Mouse (Mus musculus): ENCODE measurements at regions not wholly inside any gene's neighbourhood (a gene's known extent, or its start where the extent isn't known, plus 50 kb on each side); places are given as distances from the start of the nearest gene placed in this dataset.

DNA sequence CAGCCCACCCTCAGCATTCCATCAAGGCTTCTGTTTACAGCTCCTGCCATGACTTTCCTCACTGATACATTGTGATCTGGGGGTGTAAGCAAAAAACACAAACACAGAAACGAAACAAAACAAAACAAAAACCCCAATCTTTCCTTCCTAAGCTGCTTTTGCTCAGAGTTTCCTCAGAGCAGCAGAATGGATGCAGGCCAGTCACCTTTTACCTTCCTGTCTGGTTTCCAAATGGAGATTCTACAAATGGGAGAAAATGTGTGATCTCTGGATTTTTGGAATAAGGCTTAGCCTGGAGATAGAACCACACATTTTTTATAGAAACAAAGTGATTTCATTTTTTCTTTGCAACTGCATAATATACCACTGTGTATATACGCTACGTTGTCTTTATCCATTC is 204.8 kb downstream of the Plk2 start:
- no peak overlapping the region for H3K4me3 ChIP-seq (ENCODE audit: low read length)
- H3K27ac ChIP-seq (ENCODE audit: low read depth, low read length): no peak overlapping the region
- H3K4me1 ChIP-seq (ENCODE audit: control insufficient read depth, insufficient read depth, low read length): no peaks in the 10 kb centered on the region
- H3K27me3 ChIP-seq (ENCODE audit: control insufficient read depth, insufficient read depth, low read length): no peaks in the 10 kb centered on the region
- H3K4me2 ChIP-seq (replicated peaks; ENCODE audit: low read depth, low read length): no peak overlapping the region
- no peak for ATAC-seq (ENCODE audit: low FRiP score, low TSS enrichment)
- no peaks in the 10 kb centered on the region for H3K36me3 ChIP-seq (ENCODE audit: control insufficient read depth, insufficient read depth, low read length)
- WGBS: 81% methylated on average over 3 of the region's 3 CpGs
- H3K9ac ChIP-seq (ENCODE audit: low read depth, low read length): no peak overlapping the region
- no peaks in the 10 kb centered on the region for H3K9me3 ChIP-seq (ENCODE audit: control insufficient read depth, low read length)

DNA sequence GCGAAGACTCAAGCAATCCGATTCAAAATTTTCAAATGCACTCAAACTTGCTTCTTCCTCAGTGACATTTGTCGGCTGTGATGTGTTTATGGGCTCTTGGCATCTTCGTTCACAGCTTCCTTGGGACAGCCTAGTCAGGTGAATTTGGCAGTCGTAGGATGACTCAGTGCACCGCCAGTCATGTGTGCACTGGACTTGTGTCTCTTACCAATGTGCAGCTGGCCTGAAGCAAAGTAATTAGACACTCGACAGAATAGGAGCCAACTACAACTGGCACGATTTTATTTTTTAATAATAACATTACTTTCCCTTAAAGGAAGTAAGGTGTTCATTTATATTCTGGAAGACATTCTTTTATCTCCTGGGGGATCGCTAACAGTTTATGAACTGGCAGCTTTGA is 205.5 kb downstream of the Plk2 start:
- no peak for ATAC-seq (ENCODE audit: low FRiP score, low TSS enrichment)
- no peaks in the 10 kb centered on the region for H3K27me3 ChIP-seq (ENCODE audit: control insufficient read depth, insufficient read depth, low read length)
- no peaks in the 10 kb centered on the region for H3K36me3 ChIP-seq (ENCODE audit: control insufficient read depth, insufficient read depth, low read length)
- 74% methylated on average over 9 of the region's 9 CpGs for WGBS
- H3K9me3 ChIP-seq (ENCODE audit: control insufficient read depth, low read length): no peaks in the 10 kb centered on the region
- H3K9ac ChIP-seq (ENCODE audit: low read depth, low read length): no peak overlapping the region
- H3K4me2 ChIP-seq (replicated peaks; ENCODE audit: low read depth, low read length): no peak overlapping the region
- no peak overlapping the region for H3K4me3 ChIP-seq (ENCODE audit: low read length)
- no peaks in the 10 kb centered on the region for H3K4me1 ChIP-seq (ENCODE audit: control insufficient read depth, insufficient read depth, low read length)
- no peak overlapping the region for H3K27ac ChIP-seq (ENCODE audit: low read depth, low read length)

DNA sequence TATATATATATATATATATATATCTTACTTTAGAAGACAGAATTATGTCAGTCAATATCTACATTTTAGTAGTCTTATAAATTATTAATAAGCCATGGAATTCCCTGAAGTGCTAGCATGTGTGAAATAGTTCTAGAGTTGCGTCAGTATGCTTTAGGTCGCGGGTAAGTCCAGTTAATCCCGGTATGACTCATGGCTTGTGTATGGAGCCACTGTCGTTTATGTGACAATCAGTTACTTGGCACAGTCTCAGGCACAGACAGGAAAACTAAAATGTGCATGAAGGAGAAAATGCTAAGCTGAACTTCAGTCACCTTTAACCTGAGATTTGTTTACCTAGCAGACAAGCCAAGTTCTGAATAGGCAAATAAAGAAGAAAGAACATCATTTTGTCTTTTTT is 206.5 kb downstream of the Plk2 start:
- ATAC-seq (ENCODE audit: low FRiP score, low TSS enrichment): no peak
- WGBS: 47% methylated on average over 5 of the region's 5 CpGs
- no peak overlapping the region for H3K9ac ChIP-seq (ENCODE audit: low read depth, low read length)
- H3K4me1 ChIP-seq (ENCODE audit: control insufficient read depth, insufficient read depth, low read length): no peaks in the 10 kb centered on the region
- no peak overlapping the region for H3K27ac ChIP-seq (ENCODE audit: low read depth, low read length)
- H3K27me3 ChIP-seq (ENCODE audit: control insufficient read depth, insufficient read depth, low read length): no peaks in the 10 kb centered on the region
- no peaks in the 10 kb centered on the region for H3K9me3 ChIP-seq (ENCODE audit: control insufficient read depth, low read length)
- H3K4me2 ChIP-seq (replicated peaks; ENCODE audit: low read depth, low read length): no peak overlapping the region
- H3K4me3 ChIP-seq (ENCODE audit: low read length): no peak overlapping the region
- no peaks in the 10 kb centered on the region for H3K36me3 ChIP-seq (ENCODE audit: control insufficient read depth, insufficient read depth, low read length)

DNA sequence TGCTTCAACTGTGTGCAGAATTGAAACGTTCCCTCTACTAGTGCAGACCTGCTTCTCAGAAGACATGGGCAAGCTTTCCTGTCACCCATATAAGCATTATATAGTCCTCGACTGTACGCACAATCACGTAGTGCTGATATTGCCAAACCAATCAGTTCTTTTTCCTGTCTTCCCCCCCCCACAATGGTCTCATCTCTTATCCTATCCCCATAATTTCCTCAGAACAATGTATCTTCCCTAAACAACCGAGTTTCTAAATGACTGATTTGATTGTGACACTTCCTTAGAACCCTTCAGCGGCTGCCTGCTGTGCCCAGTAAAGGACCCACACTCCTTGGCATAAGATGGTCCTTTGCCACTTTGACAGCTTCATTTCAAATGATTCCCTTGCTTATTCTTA is 207.0 kb downstream of the Plk2 start:
- Histone ChIP-seq H3K9ac (ENCODE audit: low read depth, low read length) (no peak overlapping the region), H3K9me3 (ENCODE audit: control insufficient read depth, low read length) (no peaks in the 10 kb centered on the region), H3K4me2 (replicated peaks; ENCODE audit: low read depth, low read length) (no peak overlapping the region), H3K4me1 (ENCODE audit: control insufficient read depth, insufficient read depth, low read length) (no peaks in the 10 kb centered on the region), H3K4me3 (ENCODE audit: low read length) (no peak overlapping the region), H3K27ac (ENCODE audit: low read depth, low read length) (no peak overlapping the region), H3K36me3 (ENCODE audit: control insufficient read depth, insufficient read depth, low read length) (no peaks in the 10 kb centered on the region), H3K27me3 (ENCODE audit: control insufficient read depth, insufficient read depth, low read length) (no peaks in the 10 kb centered on the region)
- no peak for ATAC-seq (ENCODE audit: low FRiP score, low TSS enrichment)
- 77% methylated on average over 6 of the region's 6 CpGs for WGBS

DNA sequence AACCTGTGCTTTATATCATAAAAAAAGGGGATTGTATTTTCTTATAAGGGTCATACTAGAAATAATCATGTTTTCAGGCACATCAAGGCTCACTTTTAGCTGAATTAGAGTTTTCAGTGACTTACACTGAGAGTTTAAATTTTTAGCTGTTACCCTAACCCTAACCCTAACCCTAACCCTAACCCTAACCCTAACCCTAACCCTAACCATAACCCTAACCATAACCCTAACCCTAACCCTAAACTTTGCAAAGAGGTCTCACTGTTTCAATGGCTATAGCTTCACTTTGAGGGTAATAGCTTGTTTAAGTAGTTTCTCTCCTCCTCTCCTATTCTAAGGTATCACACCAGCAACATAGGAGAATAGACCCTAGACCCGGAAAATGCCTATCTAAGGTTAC is 208.0 kb downstream of the Plk2 start:
- ATAC-seq (ENCODE audit: low FRiP score, low TSS enrichment): no peak
- no peaks in the 10 kb centered on the region for H3K9me3 ChIP-seq (ENCODE audit: control insufficient read depth, low read length)
- H3K27me3 ChIP-seq (ENCODE audit: control insufficient read depth, insufficient read depth, low read length): no peaks in the 10 kb centered on the region
- H3K4me1 ChIP-seq (ENCODE audit: control insufficient read depth, insufficient read depth, low read length): no peaks in the 10 kb centered on the region
- no peaks in the 10 kb centered on the region for H3K36me3 ChIP-seq (ENCODE audit: control insufficient read depth, insufficient read depth, low read length)
- H3K9ac ChIP-seq (ENCODE audit: low read depth, low read length): no peak overlapping the region
- H3K27ac ChIP-seq (ENCODE audit: low read depth, low read length): no peak overlapping the region
- WGBS: 100% methylated on average over 1 of the region's 1 CpGs
- H3K4me3 ChIP-seq (ENCODE audit: low read length): no peak overlapping the region
- H3K4me2 ChIP-seq (replicated peaks; ENCODE audit: low read depth, low read length): no peak overlapping the region

DNA sequence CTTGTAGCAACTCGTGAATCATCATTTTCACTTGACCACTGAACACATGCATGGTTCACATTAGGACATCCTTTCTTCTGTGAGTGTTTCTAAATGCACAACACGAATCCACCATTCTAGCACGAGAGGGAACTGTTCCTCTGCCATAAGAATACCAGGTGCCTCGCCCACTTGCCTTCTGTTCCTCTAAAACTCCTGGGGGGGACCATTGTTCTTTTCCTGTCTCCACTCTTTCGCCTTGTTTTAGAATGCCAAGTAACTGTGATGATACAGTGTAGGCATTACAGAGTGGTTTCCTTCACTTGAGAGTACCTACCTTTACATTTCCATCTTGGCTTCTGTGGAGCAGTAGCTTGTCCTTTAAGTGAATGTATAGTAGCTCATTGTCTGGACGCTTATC is 224.2 kb downstream of the Plk2 start:
- H3K4me2 ChIP-seq (replicated peaks; ENCODE audit: low read depth, low read length): no peak overlapping the region
- no peaks in the 10 kb centered on the region for H3K36me3 ChIP-seq (ENCODE audit: control insufficient read depth, insufficient read depth, low read length)
- no peak for ATAC-seq (ENCODE audit: low FRiP score, low TSS enrichment)
- no peaks in the 10 kb centered on the region for H3K4me1 ChIP-seq (ENCODE audit: control insufficient read depth, insufficient read depth, low read length)
- 88% methylated on average over 6 of the region's 6 CpGs for WGBS
- H3K27ac ChIP-seq (ENCODE audit: low read depth, low read length): no peak overlapping the region
- H3K9me3 ChIP-seq (ENCODE audit: control insufficient read depth, low read length): no peaks in the 10 kb centered on the region
- H3K4me3 ChIP-seq (ENCODE audit: low read length): no peak overlapping the region
- no peaks in the 10 kb centered on the region for H3K27me3 ChIP-seq (ENCODE audit: control insufficient read depth, insufficient read depth, low read length)
- no peak overlapping the region for H3K9ac ChIP-seq (ENCODE audit: low read depth, low read length)

DNA sequence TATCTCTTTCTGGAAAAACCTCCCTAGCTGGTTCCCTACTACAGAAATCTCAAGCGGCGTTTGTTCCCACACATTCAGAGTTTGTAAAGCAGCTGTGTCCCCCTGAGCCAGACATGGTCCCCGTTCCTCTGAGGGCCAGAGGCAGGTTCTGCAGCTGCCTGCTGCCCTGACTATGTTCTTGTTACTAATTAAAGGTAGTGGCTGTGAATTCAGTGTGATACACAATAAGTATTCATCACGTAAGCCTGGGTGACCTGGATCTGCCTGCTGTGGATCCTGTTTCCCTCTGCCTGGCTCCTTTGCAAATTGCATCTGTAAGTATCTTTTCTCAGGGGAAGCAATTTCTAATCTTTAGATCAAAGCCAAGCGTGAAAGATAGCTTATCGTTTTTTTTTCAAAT is 232.3 kb downstream of the Plk2 start:
- Histone ChIP-seq H3K4me3 (ENCODE audit: low read length) (no peak overlapping the region), H3K4me1 (ENCODE audit: control insufficient read depth, insufficient read depth, low read length) (no peaks in the 10 kb centered on the region), H3K27me3 (ENCODE audit: control insufficient read depth, insufficient read depth, low read length) (no peaks in the 10 kb centered on the region), H3K9me3 (ENCODE audit: control insufficient read depth, low read length) (no peaks in the 10 kb centered on the region), H3K4me2 (replicated peaks; ENCODE audit: low read depth, low read length) (no peak overlapping the region), H3K36me3 (ENCODE audit: control insufficient read depth, insufficient read depth, low read length) (no peaks in the 10 kb centered on the region), H3K27ac (ENCODE audit: low read depth, low read length) (no peak overlapping the region), H3K9ac (ENCODE audit: low read depth, low read length) (no peak overlapping the region)
- 73% methylated on average over 6 of the region's 6 CpGs for WGBS
- ATAC-seq (ENCODE audit: low FRiP score, low TSS enrichment): no peak

DNA sequence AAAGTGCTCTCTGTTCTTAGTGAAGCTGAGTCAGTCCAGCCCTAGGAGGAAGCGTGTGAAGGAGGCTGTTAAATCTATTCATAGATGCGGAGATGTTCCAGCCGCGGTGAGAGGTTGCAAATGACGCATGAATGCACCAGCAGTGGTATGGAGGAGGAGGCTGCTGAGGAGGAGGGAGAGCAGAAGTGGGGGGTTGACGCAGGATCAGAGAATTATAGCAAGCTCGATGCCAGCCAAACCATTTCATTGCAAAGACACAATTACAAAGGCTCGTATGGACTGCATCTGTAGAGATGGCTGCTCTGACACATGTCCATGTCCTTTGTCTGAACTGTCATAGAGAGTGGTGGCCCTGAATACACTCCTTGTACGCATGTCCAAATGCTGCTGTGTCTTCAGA is 232.9 kb downstream of the Plk2 start:
- Histone ChIP-seq H3K36me3 (ENCODE audit: control insufficient read depth, insufficient read depth, low read length) (no peaks in the 10 kb centered on the region), H3K27me3 (ENCODE audit: control insufficient read depth, insufficient read depth, low read length) (no peaks in the 10 kb centered on the region), H3K4me1 (ENCODE audit: control insufficient read depth, insufficient read depth, low read length) (no peaks in the 10 kb centered on the region), H3K4me3 (ENCODE audit: low read length) (no peak overlapping the region), H3K4me2 (replicated peaks; ENCODE audit: low read depth, low read length) (no peak overlapping the region), H3K27ac (ENCODE audit: low read depth, low read length) (no peak overlapping the region), H3K9ac (ENCODE audit: low read depth, low read length) (no peak overlapping the region), H3K9me3 (ENCODE audit: control insufficient read depth, low read length) (no peaks in the 10 kb centered on the region)
- 50% methylated on average over 9 of the region's 9 CpGs for WGBS
- 0 out of 2 replicates have a peak, but pooled peaks have one; percentile 46 for ATAC-seq (ENCODE audit: low FRiP score, low TSS enrichment)

DNA sequence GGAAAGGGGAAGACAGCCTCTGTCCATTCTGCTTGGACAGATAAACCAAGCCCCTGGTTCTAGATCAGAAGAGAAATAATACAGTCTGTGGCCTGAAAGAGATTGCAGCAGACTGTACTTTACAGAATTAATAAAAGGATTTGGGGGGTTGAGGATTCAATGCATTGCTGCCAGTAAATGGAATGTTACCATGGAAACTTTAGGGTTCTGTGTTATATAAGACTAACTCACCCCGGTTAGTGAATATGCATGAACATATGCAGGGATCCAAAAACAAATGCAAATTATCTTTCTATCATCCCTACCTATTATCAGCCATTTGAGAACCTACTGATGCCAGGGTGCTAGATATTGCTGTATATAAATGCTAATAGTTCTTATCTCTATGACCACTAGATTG is 233.4 kb downstream of the Plk2 start:
- ATAC-seq (ENCODE audit: low FRiP score, low TSS enrichment): no peak
- Histone ChIP-seq H3K9me3 (ENCODE audit: control insufficient read depth, low read length) (no peaks in the 10 kb centered on the region), H3K4me2 (replicated peaks; ENCODE audit: low read depth, low read length) (no peak overlapping the region), H3K27ac (ENCODE audit: low read depth, low read length) (no peak overlapping the region), H3K9ac (ENCODE audit: low read depth, low read length) (no peak overlapping the region), H3K36me3 (ENCODE audit: control insufficient read depth, insufficient read depth, low read length) (no peaks in the 10 kb centered on the region), H3K4me1 (ENCODE audit: control insufficient read depth, insufficient read depth, low read length) (no peaks in the 10 kb centered on the region), H3K27me3 (ENCODE audit: control insufficient read depth, insufficient read depth, low read length) (no peaks in the 10 kb centered on the region), H3K4me3 (ENCODE audit: low read length) (no peak overlapping the region)
- WGBS: 91% methylated on average over 1 of the region's 1 CpGs

DNA sequence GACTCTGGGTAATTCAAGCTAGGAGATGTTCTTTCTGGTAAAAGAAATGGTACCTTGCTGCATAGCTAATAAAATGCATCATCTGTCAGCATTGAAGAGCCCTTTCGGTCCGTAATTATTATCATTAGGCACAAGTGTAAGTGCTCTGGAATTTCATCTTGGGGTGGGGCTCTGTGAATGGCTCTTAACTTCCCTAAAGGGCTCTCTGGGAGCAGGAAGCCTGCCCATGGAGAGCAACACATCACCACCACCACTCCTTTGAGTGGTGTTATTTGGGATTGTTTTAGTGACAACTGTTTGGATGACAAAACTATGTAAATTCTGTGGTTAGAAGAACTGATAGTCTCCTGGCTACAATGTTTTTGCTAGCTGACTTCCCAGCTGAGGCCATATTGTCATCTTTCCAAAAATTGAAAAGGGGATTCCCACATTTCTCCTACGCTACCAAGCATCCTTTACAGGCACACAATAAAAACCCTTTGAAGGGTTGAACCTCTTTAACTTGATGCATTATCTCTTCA is 238.5 kb downstream of the Plk2 start:
- 77% methylated on average over 3 of the region's 3 CpGs for WGBS

More for the DNA sequence above, 238.5 kb downstream of the Plk2 start:
- H3K9me3 ChIP-seq (ENCODE audit: control insufficient read depth, low read length): no peaks in the 10 kb centered on the region
- no peaks in the 10 kb centered on the region for H3K27me3 ChIP-seq (ENCODE audit: control insufficient read depth, insufficient read depth, low read length)
- H3K4me3 ChIP-seq (ENCODE audit: low read length): no peak overlapping the region
- H3K27ac ChIP-seq (ENCODE audit: low read depth, low read length): no peak overlapping the region
- no peaks in the 10 kb centered on the region for H3K36me3 ChIP-seq (ENCODE audit: control insufficient read depth, insufficient read depth, low read length)
- no peak overlapping the region for H3K9ac ChIP-seq (ENCODE audit: low read depth, low read length)
- no peak overlapping the region for H3K4me2 ChIP-seq (replicated peaks; ENCODE audit: low read depth, low read length)
- H3K4me1 ChIP-seq (ENCODE audit: control insufficient read depth, insufficient read depth, low read length): no peaks in the 10 kb centered on the region
- no peak for ATAC-seq (ENCODE audit: low FRiP score, low TSS enrichment)

Measured in kidney, embryonic 14.5 days (tissue).